Mouse (Mus musculus): Measurements from ENCODE around the gene Tmem132c. TPM values are rescaled to one million over a fixed set of nuclear protein-coding genes. Genes with fewer than 3 reads are reported as not detected.

Tmem132c gene
- polyA plus RNA-seq, 2 experiments = 0.08 TPM; not detected in 1

- no peaks in the 10 kb centered on the region for H3K27me3 ChIP-seq (ENCODE audit: control insufficient read depth, insufficient read depth, low read length)
- no peak for TF ChIP-seq EP300 (IDR thresholded peaks at IDR 0.05; ENCODE audit: low read depth)
- TF ChIP-seq CTCF (IDR thresholded peaks at IDR 0.05; ENCODE audit: low read depth) = no peak
- H3K9me3 ChIP-seq (ENCODE audit: control insufficient read depth, low read length) = no peaks in the 10 kb centered on the region
- H3K4me2 ChIP-seq (ENCODE audit: low read depth) = no peak overlapping the region
- no peak for ATAC-seq (ENCODE audit: insufficient read depth)
- no peak overlapping the region for H3K9ac ChIP-seq (replicated peaks)
- 44% methylated on average over 5 of the region's 5 CpGs for WGBS (ENCODE audit: insufficient replicate concordance)
- H3K36me3 ChIP-seq (replicated peaks; ENCODE audit: control insufficient read depth, insufficient read depth, low read depth) = no peaks in the 10 kb centered on the region
- no peak overlapping the region for H3K27ac ChIP-seq
- DNase-seq (ENCODE audit: low read depth in 3 of 3, low spot score in 3 of 3) = no peak
- no peak overlapping the region for H3K4me3 ChIP-seq (ENCODE audit: insufficient read depth in 1 of 2, low read depth in 2 of 2, low read length in 2 of 2)
- H3K4me1 ChIP-seq (replicated peaks; ENCODE audit: control insufficient read depth in 2 of 2, insufficient read depth in 2 of 2, low read length in 1 of 2) = no peaks in the 10 kb centered on the region
These were observed 95.3 kb downstream of the Tmem132c start for GRCm38 (mm10) chr5:127336908-127337265.

- Histone ChIP-seq H3K36me3 (replicated peaks; ENCODE audit: control insufficient read depth, insufficient read depth, low read depth) (no peaks in the 10 kb centered on the region), H3K4me2 (ENCODE audit: low read depth) (no peak overlapping the region), H3K27me3 (ENCODE audit: control insufficient read depth, insufficient read depth, low read length) (no peaks in the 10 kb centered on the region), H3K4me3 (ENCODE audit: insufficient read depth in 1 of 2, low read depth in 2 of 2, low read length in 2 of 2) (no peak overlapping the region), H3K9me3 (ENCODE audit: control insufficient read depth, low read length) (no peaks in the 10 kb centered on the region), H3K4me1 (replicated peaks; ENCODE audit: control insufficient read depth in 2 of 2, insufficient read depth in 2 of 2, low read length in 1 of 2) (no peaks in the 10 kb centered on the region), H3K27ac (no peak overlapping the region), H3K9ac (replicated peaks) (no peak overlapping the region)
- ATAC-seq (ENCODE audit: insufficient read depth) (no peak), DNase-seq (ENCODE audit: low read depth in 3 of 3, low spot score in 3 of 3) (no peak)
- WGBS (ENCODE audit: insufficient replicate concordance) = 24% methylated on average over 5 of the region's 5 CpGs
- TF ChIP-seq CTCF (IDR thresholded peaks at IDR 0.05; ENCODE audit: low read depth) (no peak), EP300 (IDR thresholded peaks at IDR 0.05; ENCODE audit: low read depth) (no peak)
These were observed 97.4 kb downstream of the Tmem132c start for GRCm38 (mm10) chr5:127339016-127339435.

GRCm38 (mm10) chr5:127341158-127341557 is 99.5 kb downstream of the Tmem132c start:
- no peaks in the 10 kb centered on the region for H3K27me3 ChIP-seq (ENCODE audit: control insufficient read depth, insufficient read depth, low read length)
- no peak overlapping the region for H3K4me2 ChIP-seq (ENCODE audit: low read depth)
- H3K36me3 ChIP-seq (replicated peaks; ENCODE audit: control insufficient read depth, insufficient read depth, low read depth) = no peaks in the 10 kb centered on the region
- H3K4me3 ChIP-seq (ENCODE audit: insufficient read depth in 1 of 2, low read depth in 2 of 2, low read length in 2 of 2) = no peak overlapping the region
- H3K4me1 ChIP-seq (replicated peaks; ENCODE audit: control insufficient read depth in 2 of 2, insufficient read depth in 2 of 2, low read length in 1 of 2) = no peaks in the 10 kb centered on the region
- DNase-seq (ENCODE audit: low read depth in 3 of 3, low spot score in 3 of 3) (no peak), ATAC-seq (ENCODE audit: insufficient read depth) (no peak)
- H3K27ac ChIP-seq = no peak overlapping the region
- 7% methylated on average over 3 of the region's 3 CpGs for WGBS (ENCODE audit: insufficient replicate concordance)
- H3K9ac ChIP-seq (replicated peaks) = no peak overlapping the region
- TF ChIP-seq EP300 (IDR thresholded peaks at IDR 0.05; ENCODE audit: low read depth) = no peak
- peak; percentile 41; the same call in 1 of the 2 replicates for TF ChIP-seq CTCF (IDR thresholded peaks at IDR 0.05; ENCODE audit: low read depth)
- no peaks in the 10 kb centered on the region for H3K9me3 ChIP-seq (ENCODE audit: control insufficient read depth, low read length)

GRCm38 (mm10) chr5:127344721-127345120 is 103.1 kb downstream of the Tmem132c start:
- Histone ChIP-seq H3K4me3 (ENCODE audit: insufficient read depth in 1 of 2, low read depth in 2 of 2, low read length in 2 of 2) (no peak overlapping the region), H3K27ac (no peak overlapping the region), H3K9ac (replicated peaks) (no peak overlapping the region), H3K36me3 (replicated peaks; ENCODE audit: control insufficient read depth, insufficient read depth, low read depth) (no peaks in the 10 kb centered on the region), H3K4me1 (replicated peaks; ENCODE audit: control insufficient read depth in 2 of 2, insufficient read depth in 2 of 2, low read length in 1 of 2) (no peaks in the 10 kb centered on the region), H3K27me3 (ENCODE audit: control insufficient read depth, insufficient read depth, low read length) (no peaks in the 10 kb centered on the region), H3K4me2 (ENCODE audit: low read depth) (no peak overlapping the region), H3K9me3 (ENCODE audit: control insufficient read depth, low read length) (no peaks in the 10 kb centered on the region)
- no peak for ATAC-seq (ENCODE audit: insufficient read depth)
- TF ChIP-seq EP300 (IDR thresholded peaks at IDR 0.05; ENCODE audit: low read depth) (no peak), CTCF (IDR thresholded peaks at IDR 0.05; ENCODE audit: low read depth) (0 out of 2 replicates have a peak, but pooled peaks have one; percentile 23)
- DNase-seq (ENCODE audit: low read depth in 3 of 3, low spot score in 3 of 3) = no peak
- 23% methylated on average over 2 of the region's 2 CpGs for WGBS (ENCODE audit: insufficient replicate concordance)

GRCm38 (mm10) chr5:127346364-127346763 is 104.8 kb downstream of the Tmem132c start:
- H3K4me2 ChIP-seq (ENCODE audit: low read depth) = no peak overlapping the region
- no peak overlapping the region for H3K4me3 ChIP-seq (ENCODE audit: insufficient read depth in 1 of 2, low read depth in 2 of 2, low read length in 2 of 2)
- H3K27me3 ChIP-seq (ENCODE audit: control insufficient read depth, insufficient read depth, low read length) = no peaks in the 10 kb centered on the region
- TF ChIP-seq EP300 (IDR thresholded peaks at IDR 0.05; ENCODE audit: low read depth) (no peak), CTCF (IDR thresholded peaks at IDR 0.05; ENCODE audit: low read depth) (no peak)
- H3K9ac ChIP-seq (replicated peaks) = no peak overlapping the region
- no peak overlapping the region for H3K27ac ChIP-seq
- 53% methylated on average over 2 of the region's 2 CpGs for WGBS (ENCODE audit: insufficient replicate concordance)
- no peaks in the 10 kb centered on the region for H3K9me3 ChIP-seq (ENCODE audit: control insufficient read depth, low read length)
- no peaks in the 10 kb centered on the region for H3K36me3 ChIP-seq (replicated peaks; ENCODE audit: control insufficient read depth, insufficient read depth, low read depth)
- DNase-seq (ENCODE audit: low read depth in 3 of 3, low spot score in 3 of 3) (no peak), ATAC-seq (ENCODE audit: insufficient read depth) (no peak)
- H3K4me1 ChIP-seq (replicated peaks; ENCODE audit: control insufficient read depth in 2 of 2, insufficient read depth in 2 of 2, low read length in 1 of 2) = no peaks in the 10 kb centered on the region

Data from liver, embryonic 14.5 days (tissue).